Mouse (Mus musculus) gastrocnemius, adult 8-10 months (tissue): ENCODE measurements around the gene Prickle1. TPM values are rescaled to one million over a fixed set of nuclear protein-coding genes. Genes with fewer than 3 reads are reported as not detected.

Source experiments
- DNase-seq, 2 experiments: peaks; one replicate each; pipeline ENCODE4 v3.0.0; 2022; ENCODE audit warnings: low spot score in 2 of 2
- total RNA-seq, 4 experiments: library from RNA; stranded (reverse); gene quantifications; 2 replicates each; pipeline ENCODE4 v1.2.4; 2022

Gene Prickle1
- total RNA-seq, 4 experiments from 2014 or later: 2.6 to 4.0 (median 3.5) TPM

GRCm38 (mm10) chr15:93554203-93554851 is 41.4 kb downstream of the Prickle1 start:
- DNase-seq: no peak

- no peak for DNase-seq
These were observed 43.5 kb downstream of the Prickle1 start for GRCm38 (mm10) chr15:93552169-93552568.

GRCm38 (mm10) chr15:93548297-93548696 is 47.4 kb downstream of the Prickle1 start:
- DNase-seq: no peak

GRCm38 (mm10) chr15:93539415-93539814 is 56.3 kb downstream of the Prickle1 start:
- DNase-seq: no peak

GRCm38 (mm10) chr15:93538551-93539205 is 57.0 kb downstream of the Prickle1 start:
- no peak for DNase-seq

GRCm38 (mm10) chr15:93537745-93538144 is 57.9 kb downstream of the Prickle1 start:
- DNase-seq: no peak

GRCm38 (mm10) chr15:93536191-93536590 is 59.5 kb downstream of the Prickle1 start:
- DNase-seq: no peak

- DNase-seq: no peak
These were observed 65.0 kb downstream of the Prickle1 start for GRCm38 (mm10) chr15:93530703-93531032.

GRCm38 (mm10) chr15:93529831-93530702 is 65.6 kb downstream of the Prickle1 start:
- no peak for DNase-seq

- DNase-seq: no peak
These were observed 70.3 kb downstream of the Prickle1 start for GRCm38 (mm10) chr15:93525305-93525917.

GRCm38 (mm10) chr15:93521787-93522180 is 73.9 kb downstream of the Prickle1 start:
- DNase-seq: no peak

- no peak for DNase-seq
These were observed 74.5 kb downstream of the Prickle1 start for GRCm38 (mm10) chr15:93521088-93521786.

GRCm38 (mm10) chr15:93519836-93520826 is 75.6 kb downstream of the Prickle1 start:
- no peak for DNase-seq

- DNase-seq: peak; percentile 64 to 72
These were observed 76.5 kb downstream of the Prickle1 start for GRCm38 (mm10) chr15:93518941-93519835.

- no peak for DNase-seq
These were observed 77.4 kb downstream of the Prickle1 start for GRCm38 (mm10) chr15:93518143-93518902.

- DNase-seq: no peak
These were observed 78.6 kb downstream of the Prickle1 start for GRCm38 (mm10) chr15:93517022-93517565.

- DNase-seq: no peak
These were observed 80.4 kb downstream of the Prickle1 start for GRCm38 (mm10) chr15:93515316-93515715.

GRCm38 (mm10) chr15:93513939-93514341 is 81.8 kb downstream of the Prickle1 start:
- DNase-seq: no peak
